Mouse (Mus musculus) skeletal muscle tissue, adult 2 months (tissue): ENCODE results near the gene Smn1.
"Not testable (repeated sequence)": the region's sequence is repeated elsewhere in the genome, so short reads cannot be mapped to it uniquely, and the experiment has no call there.

Source experiments
- DNase-seq: peaks from one replicate; pipeline ENCODE4 v3.0.0-alpha.2; 2012; ENCODE audit warnings: low read depth, low spot score

Smn1 gene

GRCm38 (mm10) chr13:100124423-100125257 is at the start of gene Smn1:
Smn1 (plus strand) TSS chr13:100124852.
- peak; percentile 90 for DNase-seq

GRCm38 (mm10) chr13:100098808-100099207 is 25.8 kb upstream of the Smn1 start:
- DNase-seq = no peak

GRCm38 (mm10) chr13:100103052-100103658 is 21.5 kb upstream of the Smn1 start:
- no peak for DNase-seq

- DNase-seq = peak; percentile 88
These were observed 20.9 kb upstream of the Smn1 start, which contains the start of gene Bdp1 for GRCm38 (mm10) chr13:100103748-100104254. Bdp1 (minus strand) TSS chr13:100104070.

GRCm38 (mm10) chr13:100107652-100108472 is 16.8 kb upstream of the Smn1 start, which contains the start of gene Serf1:
Serf1 (plus strand) TSS chr13:100108012.
- peak; percentile 44 for DNase-seq

- no peak for DNase-seq
These were observed 12.3 kb upstream of the Smn1 start for GRCm38 (mm10) chr13:100112218-100112972.

GRCm38 (mm10) chr13:100123970-100124369 is 682 bp upstream of the Smn1 start:
- no peak for DNase-seq

- no peak for DNase-seq
These were observed 599 bp downstream of the Smn1 start for GRCm38 (mm10) chr13:100125258-100125643.

GRCm38 (mm10) chr13:100141646-100142314 is 17.1 kb downstream of the Smn1 start:
- no peak for DNase-seq

- peak; percentile 4 for DNase-seq
These were observed 28.0 kb downstream of the Smn1 start for GRCm38 (mm10) chr13:100152659-100153058.

GRCm38 (mm10) chr13:100156624-100157023 is 32.0 kb downstream of the Smn1 start:
- no peak for DNase-seq

GRCm38 (mm10) chr13:100161171-100161870 is 36.7 kb downstream of the Smn1 start:
- DNase-seq = not testable (repeated sequence)

GRCm38 (mm10) chr13:100162467-100162866 is 37.8 kb downstream of the Smn1 start:
- DNase-seq = not testable (repeated sequence)

GRCm38 (mm10) chr13:100166378-100166777 is 41.7 kb downstream of the Smn1 start:
- not testable (repeated sequence) for DNase-seq

- DNase-seq = not testable (repeated sequence)
These were observed 49.7 kb downstream of the Smn1 start for GRCm38 (mm10) chr13:100174360-100174759.

- not testable (repeated sequence) for DNase-seq
These were observed 58.5 kb downstream of the Smn1 start for GRCm38 (mm10) chr13:100183111-100183510.
